Mouse (Mus musculus): Measurements from ENCODE around the gene Ap1g1. TPM values are rescaled to one million over a fixed set of nuclear protein-coding genes. Genes with fewer than 3 reads are reported as not detected.
A peak's percentile ranks its signal among the peaks of the same experiment; 100 is the strongest.
"Not testable (repeated sequence)": the region's sequence is repeated elsewhere in the genome, so short reads cannot be mapped to it uniquely, and the experiment has no call there.

The Ap1g1 gene
- 53.6 and 71.5 TPM in 2 replicates for total RNA-seq (2017)

GRCm38 (mm10) chr8:109778280-109778977, at the start of gene Ap1g1:
Gene Ap1g1 (plus strand): TSS chr8:109778554.
- ATAC-seq (replicated peaks; ENCODE audit: low read depth, poor library complexity, severe bottlenecking) = peak; percentile 97

- no peak for ATAC-seq (replicated peaks; ENCODE audit: low read depth, poor library complexity, severe bottlenecking)
These were observed 47.3 kb upstream of the Ap1g1 start for GRCm38 (mm10) chr8:109731012-109731411.

- no peak for ATAC-seq (replicated peaks; ENCODE audit: low read depth, poor library complexity, severe bottlenecking)
These were observed 44.3 kb upstream of the Ap1g1 start for GRCm38 (mm10) chr8:109734018-109734417.

- peak; percentile 16 for ATAC-seq (replicated peaks; ENCODE audit: low read depth, poor library complexity, severe bottlenecking)
These were observed 41.5 kb upstream of the Ap1g1 start for GRCm38 (mm10) chr8:109736819-109737218.

GRCm38 (mm10) chr8:109737237-109738048, 40.9 kb upstream of the Ap1g1 start, which contains the start of gene Atxn1l:
Gene Atxn1l (minus strand): TSS chr8:109737739.
- peak; percentile 86 for ATAC-seq (replicated peaks; ENCODE audit: low read depth, poor library complexity, severe bottlenecking)

GRCm38 (mm10) chr8:109738049-109738380, 40.3 kb upstream of the Ap1g1 start:
- ATAC-seq (replicated peaks; ENCODE audit: low read depth, poor library complexity, severe bottlenecking) = no peak

- no peak for ATAC-seq (replicated peaks; ENCODE audit: low read depth, poor library complexity, severe bottlenecking)
These were observed 30.7 kb upstream of the Ap1g1 start for GRCm38 (mm10) chr8:109747468-109748199.

- ATAC-seq (replicated peaks; ENCODE audit: low read depth, poor library complexity, severe bottlenecking) = peak; percentile 41
These were observed 28.1 kb upstream of the Ap1g1 start for GRCm38 (mm10) chr8:109750274-109750673.

- peak; percentile 98 for ATAC-seq (replicated peaks; ENCODE audit: low read depth, poor library complexity, severe bottlenecking)
These were observed 27.7 kb upstream of the Ap1g1 start for GRCm38 (mm10) chr8:109750699-109751098.

- no peak for ATAC-seq (replicated peaks; ENCODE audit: low read depth, poor library complexity, severe bottlenecking)
These were observed 26.4 kb upstream of the Ap1g1 start for GRCm38 (mm10) chr8:109751731-109752485.

GRCm38 (mm10) chr8:109754696-109755095, 23.7 kb upstream of the Ap1g1 start:
- no peak for ATAC-seq (replicated peaks; ENCODE audit: low read depth, poor library complexity, severe bottlenecking)

GRCm38 (mm10) chr8:109755554-109755953, 22.8 kb upstream of the Ap1g1 start:
- not testable (repeated sequence) for ATAC-seq (replicated peaks; ENCODE audit: low read depth, poor library complexity, severe bottlenecking)

GRCm38 (mm10) chr8:109756849-109757248, 21.5 kb upstream of the Ap1g1 start:
- ATAC-seq (replicated peaks; ENCODE audit: low read depth, poor library complexity, severe bottlenecking) = no peak

- no peak for ATAC-seq (replicated peaks; ENCODE audit: low read depth, poor library complexity, severe bottlenecking)
These were observed 18.9 kb upstream of the Ap1g1 start for GRCm38 (mm10) chr8:109759426-109759825.

GRCm38 (mm10) chr8:109760221-109760620, 18.1 kb upstream of the Ap1g1 start:
- ATAC-seq (replicated peaks; ENCODE audit: low read depth, poor library complexity, severe bottlenecking) = no peak

- no peak for ATAC-seq (replicated peaks; ENCODE audit: low read depth, poor library complexity, severe bottlenecking)
These were observed 14.3 kb upstream of the Ap1g1 start for GRCm38 (mm10) chr8:109764031-109764430.

GRCm38 (mm10) chr8:109766081-109766480, 12.3 kb upstream of the Ap1g1 start:
- ATAC-seq (replicated peaks; ENCODE audit: low read depth, poor library complexity, severe bottlenecking) = no peak

- ATAC-seq (replicated peaks; ENCODE audit: low read depth, poor library complexity, severe bottlenecking) = no peak
These were observed 5.2 kb upstream of the Ap1g1 start for GRCm38 (mm10) chr8:109773154-109773553.

GRCm38 (mm10) chr8:109777851-109778250, 503 bp upstream of the Ap1g1 start:
- no peak for ATAC-seq (replicated peaks; ENCODE audit: low read depth, poor library complexity, severe bottlenecking)

GRCm38 (mm10) chr8:109778993-109779421, 653 bp downstream of the Ap1g1 start:
- ATAC-seq (replicated peaks; ENCODE audit: low read depth, poor library complexity, severe bottlenecking) = 0 out of 2 replicates have a peak, but pooled peaks have one; percentile 1
